Mouse (Mus musculus) heart, adult 9 months (tissue): Measurements from ENCODE around the gene Gm15737.
A peak's percentile ranks its signal among the peaks of the same experiment; 100 is the strongest.

ENCODE experiments used
- DNase-seq, 2 experiments: peaks; one replicate each; pipeline ENCODE4 v3.0.0; 2022; ENCODE audit warnings: low spot score in 2 of 2

The Gm15737 gene

GRCm38 (mm10) chr6:92869089-92869581, at the start of gene Gm15737:
Gene Gm15737 (plus strand): TSS chr6:92869357.
- DNase-seq = peak; percentile 86 to 87

GRCm38 (mm10) chr6:92821606-92822005, 47.6 kb upstream of the Gm15737 start:
- DNase-seq = no peak

- no peak for DNase-seq
These were observed 47.2 kb upstream of the Gm15737 start for GRCm38 (mm10) chr6:92822006-92822405.

- no peak for DNase-seq
These were observed 45.2 kb upstream of the Gm15737 start for GRCm38 (mm10) chr6:92823991-92824390.

- no peak for DNase-seq
These were observed 42.6 kb upstream of the Gm15737 start for GRCm38 (mm10) chr6:92826561-92826960.

- peak; percentile 27 to 30 for DNase-seq
These were observed 41.8 kb upstream of the Gm15737 start for GRCm38 (mm10) chr6:92827360-92827759.

GRCm38 (mm10) chr6:92829148-92829547, 40.0 kb upstream of the Gm15737 start:
- DNase-seq = no peak

- no peak for DNase-seq
These were observed 38.1 kb upstream of the Gm15737 start for GRCm38 (mm10) chr6:92831106-92831505.

- DNase-seq = no peak
These were observed 27.2 kb upstream of the Gm15737 start for GRCm38 (mm10) chr6:92842000-92842399.

- no peak for DNase-seq
These were observed 25.7 kb upstream of the Gm15737 start for GRCm38 (mm10) chr6:92843474-92843873.

- DNase-seq = no peak
These were observed 23.3 kb upstream of the Gm15737 start for GRCm38 (mm10) chr6:92845898-92846297.

GRCm38 (mm10) chr6:92846614-92847013, 22.5 kb upstream of the Gm15737 start:
- no peak for DNase-seq

GRCm38 (mm10) chr6:92849208-92849607, 19.9 kb upstream of the Gm15737 start:
- DNase-seq = no peak

GRCm38 (mm10) chr6:92850250-92850649, 18.9 kb upstream of the Gm15737 start:
- DNase-seq = peak; percentile 95

- no peak for DNase-seq
These were observed 14.3 kb upstream of the Gm15737 start for GRCm38 (mm10) chr6:92854873-92855272.

GRCm38 (mm10) chr6:92857761-92858160, 11.4 kb upstream of the Gm15737 start:
- no peak for DNase-seq

GRCm38 (mm10) chr6:92858721-92859510, 10.2 kb upstream of the Gm15737 start:
- peak in 1 of 2 experiments; percentile 47 for DNase-seq

GRCm38 (mm10) chr6:92860285-92860912, 8.8 kb upstream of the Gm15737 start:
- DNase-seq = no peak

- DNase-seq = no peak
These were observed 6.6 kb upstream of the Gm15737 start for GRCm38 (mm10) chr6:92862599-92862998.

- DNase-seq = peak in 1 of 2 experiments; percentile 43
These were observed 544 bp downstream of the Gm15737 start for GRCm38 (mm10) chr6:92869582-92870219.

GRCm38 (mm10) chr6:92871813-92872212, 2.7 kb downstream of the Gm15737 start:
- DNase-seq = no peak

- no peak for DNase-seq
These were observed 3.6 kb downstream of the Gm15737 start for GRCm38 (mm10) chr6:92872766-92873165.
